Mouse (Mus musculus) hindbrain, embryonic 12.5 days (tissue): ENCODE results near the gene Ubl3. TPM values are rescaled to one million over a fixed set of nuclear protein-coding genes. Genes with fewer than 3 reads are reported as not detected.

Source experiments
- polyA plus RNA-seq: library from polyadenylated mRNA; unstranded; fragments of >200 nt; fragmentation: Nextera tagmentation; extraction: Ambion mirVana; gene quantifications from 2 replicates; pipeline ENCODE4 v1.2.1, GENCODE M21; 2016

Ubl3 gene
- polyA plus RNA-seq, 1 experiment from 2014 or later = 93.4 TPM

Other genes starting within 250 kb of the Ubl3 start
- 15.4 and 17.1 TPM in 2 replicates for gene Slc7a1, start 152.9 kb downstream of the Ubl3 start, polyA plus RNA-seq